Mouse (Mus musculus): ENCODE results near the gene Tmem54. TPM values are rescaled to one million over a fixed set of nuclear protein-coding genes. Genes with fewer than 3 reads are reported as not detected.

The Tmem54 gene
- polyA plus RNA-seq, 1 experiment from 2014 or later, result 1.9 TPM

GRCm38 (mm10) chr4:129122107-129122506 is 16.8 kb downstream of the Tmem54 start:
- no peak for ATAC-seq
- peaks cover 100% of the 10 kb centered on the region for H3K27me3 ChIP-seq (replicated peaks)

DNA sequence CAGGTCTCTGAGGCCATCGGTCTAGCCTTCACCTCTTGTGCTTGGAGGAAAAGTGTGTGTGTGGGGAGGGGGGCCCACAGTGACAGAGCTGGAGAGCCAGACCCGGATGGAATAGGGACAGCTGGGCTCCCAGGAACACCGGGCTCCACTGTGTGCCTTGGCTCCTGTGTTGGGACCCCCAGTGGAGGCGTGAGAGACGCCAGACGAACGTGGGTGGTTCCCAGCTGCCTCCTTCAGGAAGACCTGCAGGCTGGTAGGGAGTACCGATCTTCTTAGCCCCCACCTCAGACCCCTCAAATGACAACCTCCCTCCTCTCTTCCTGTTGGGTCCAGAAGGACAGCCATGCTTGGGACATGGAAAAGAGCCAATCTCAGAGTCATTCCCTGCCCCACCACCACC is 17.4 kb downstream of the Tmem54 start:
- Histone ChIP-seq H3K9me3 (replicated peaks) (no peaks in the 10 kb centered on the region), H3K4me1 (peaks cover 28% of the 10 kb centered on the region), H3K27ac (no peak overlapping the region), H3K9ac (no peak overlapping the region), H3K36me3 (no peaks in the 10 kb centered on the region), H3K4me3 (no peak overlapping the region), H3K4me2 (no peak overlapping the region), H3K27me3 (replicated peaks) (peaks cover 98% of the 10 kb centered on the region)
- no peak for ATAC-seq
- WGBS (ENCODE audit: insufficient replicate concordance), result 14% methylated on average over 8 of the region's 8 CpGs

More at GRCm38 (mm10) chr4:129122107-129122506, 16.8 kb downstream of the Tmem54 start:
- no peak overlapping the region for H3K9ac ChIP-seq
- 36% methylated on average over 9 of the region's 9 CpGs for WGBS (ENCODE audit: insufficient replicate concordance)
- H3K9me3 ChIP-seq (replicated peaks), result no peaks in the 10 kb centered on the region
- H3K27ac ChIP-seq, result no peak overlapping the region
- H3K4me1 ChIP-seq, result peaks cover 28% of the 10 kb centered on the region
- no peak overlapping the region for H3K4me2 ChIP-seq
- no peak overlapping the region for H3K4me3 ChIP-seq
- H3K36me3 ChIP-seq, result no peaks in the 10 kb centered on the region

DNA sequence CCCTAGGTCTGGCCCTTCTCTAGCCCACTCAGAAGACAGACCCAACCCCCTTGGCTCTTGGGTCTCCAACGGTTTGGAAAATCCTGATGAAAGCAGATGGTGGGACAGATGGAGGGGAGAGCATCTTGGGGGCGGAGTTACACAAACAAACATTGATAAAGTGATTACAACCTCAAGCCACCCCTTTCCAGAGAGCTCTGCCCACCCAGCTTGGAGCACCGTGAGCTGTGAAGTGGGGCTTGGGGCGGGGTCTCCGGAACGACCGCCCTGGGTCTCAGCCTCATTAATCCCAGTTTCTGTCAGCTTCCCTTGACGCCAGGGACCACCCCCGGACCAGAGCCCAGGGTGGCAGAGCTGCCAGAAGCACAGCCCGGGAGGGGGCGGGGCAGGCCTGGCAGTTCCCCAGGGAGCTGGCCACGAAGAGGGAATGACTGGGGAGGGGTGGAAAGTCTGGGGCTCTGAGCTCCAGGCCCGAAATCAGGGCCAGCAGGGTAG is 19.4 kb downstream of the Tmem54 start:
- Histone ChIP-seq H3K4me2 (peak overlapping the region; percentile 52; the same call in 1 of the 2 replicates), H3K36me3 (no peaks in the 10 kb centered on the region), H3K4me3 (no peak overlapping the region), H3K9ac (no peak overlapping the region), H3K9me3 (replicated peaks) (no peaks in the 10 kb centered on the region), H3K4me1 (peaks cover 33% of the 10 kb centered on the region), H3K27ac (no peak overlapping the region), H3K27me3 (replicated peaks) (peaks cover 97% of the 10 kb centered on the region)
- 12% methylated on average over 13 of the region's 13 CpGs for WGBS (ENCODE audit: insufficient replicate concordance)
- no peak for ATAC-seq

DNA sequence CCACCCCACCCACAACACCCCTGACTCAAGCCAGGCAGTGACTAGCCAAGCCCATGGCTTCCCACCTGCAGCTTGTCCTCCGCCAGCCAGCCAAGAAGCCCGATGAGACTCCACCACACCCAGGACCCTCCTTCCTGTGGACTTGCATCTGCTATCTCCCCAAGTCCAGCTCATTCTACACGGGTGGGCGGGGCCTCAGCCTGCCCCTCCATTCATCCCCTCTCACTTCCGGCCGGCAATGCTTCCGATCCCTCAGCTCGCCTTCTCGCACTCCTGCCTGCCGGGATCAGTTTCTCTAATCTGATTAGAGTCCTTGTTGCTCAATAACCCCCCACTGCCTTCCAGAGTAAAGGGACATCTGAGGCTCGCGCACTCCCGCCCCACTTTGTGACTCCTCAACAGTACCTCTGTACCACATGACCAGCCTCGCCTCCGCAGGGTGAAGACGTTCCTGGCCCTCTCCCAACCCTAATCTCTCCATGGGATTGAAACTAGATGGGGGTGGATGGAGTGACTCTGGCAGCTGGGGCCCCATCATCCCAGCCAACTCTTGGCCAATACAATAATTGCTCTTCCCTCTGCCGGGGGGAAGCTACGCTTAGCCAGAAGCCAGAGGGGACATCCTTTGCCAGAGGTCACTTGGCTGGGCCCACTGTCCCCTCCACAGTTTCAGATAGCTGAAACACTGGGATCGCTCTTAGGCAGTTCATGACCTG is 20.5 kb downstream of the Tmem54 start:
- Histone ChIP-seq H3K27me3 (replicated peaks) (peaks cover 94% of the 10 kb centered on the region), H3K4me3 (peak overlapping the region; percentile 24; the same call in 1 of the 2 replicates), H3K4me1 (peaks cover 41% of the 10 kb centered on the region), H3K4me2 (peak overlapping the region; percentile 52), H3K9ac (0 out of 2 replicates have a peak overlapping the region, but pooled peaks have one; percentile 12), H3K27ac (0 out of 2 replicates have a peak overlapping the region, but pooled peaks have one; percentile 4), H3K9me3 (replicated peaks) (no peaks in the 10 kb centered on the region), H3K36me3 (no peaks in the 10 kb centered on the region)
- 8% methylated on average over 19 of the region's 19 CpGs for WGBS (ENCODE audit: insufficient replicate concordance)
- ATAC-seq, result 0 out of 2 replicates have a peak, but pooled peaks have one; percentile 6

DNA sequence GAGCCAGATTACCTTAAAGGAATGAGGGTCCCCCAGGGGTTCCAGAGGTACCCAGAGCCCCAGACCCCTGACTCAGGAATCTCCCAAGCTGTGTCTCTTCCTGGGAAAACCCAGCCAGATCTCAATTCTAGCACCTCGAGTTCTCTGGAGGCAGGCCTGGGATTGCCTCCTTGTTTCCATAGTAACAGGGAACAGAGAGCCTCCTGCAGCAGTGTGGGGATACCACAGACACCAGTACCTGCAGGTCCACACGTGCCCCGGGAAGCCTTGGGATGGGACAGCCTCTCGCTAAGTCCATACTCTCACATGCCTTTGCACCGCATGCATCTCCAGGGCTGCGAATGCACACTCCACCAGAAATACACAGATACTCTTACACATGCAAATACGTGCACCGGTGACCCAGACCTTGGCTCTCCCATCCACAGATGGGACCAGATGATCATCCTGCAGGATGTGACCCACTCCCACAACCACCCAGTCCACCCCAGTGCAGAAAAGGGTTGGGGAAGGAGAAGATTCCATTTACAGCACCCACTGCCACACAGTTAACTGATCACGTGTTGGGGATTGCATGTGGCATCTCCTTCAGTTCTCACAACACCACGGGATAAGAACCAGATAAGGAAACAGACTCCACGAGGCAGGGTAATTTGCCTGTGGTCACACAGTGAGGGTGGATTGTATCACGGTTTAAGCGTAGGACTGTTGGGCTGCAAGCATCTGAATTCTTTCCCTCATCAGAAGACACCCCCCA is 23.4 kb downstream of the Tmem54 start:
- ATAC-seq, result no peak
- H3K9ac ChIP-seq, result no peak overlapping the region
- no peaks in the 10 kb centered on the region for H3K36me3 ChIP-seq
- WGBS (ENCODE audit: insufficient replicate concordance), result 50% methylated on average over 13 of the region's 13 CpGs
- no peak overlapping the region for H3K4me3 ChIP-seq
- H3K4me1 ChIP-seq, result peaks cover 39% of the 10 kb centered on the region
- H3K27ac ChIP-seq, result no peak overlapping the region
- peaks cover 94% of the 10 kb centered on the region for H3K27me3 ChIP-seq (replicated peaks)
- H3K4me2 ChIP-seq, result no peak overlapping the region
- no peaks in the 10 kb centered on the region for H3K9me3 ChIP-seq (replicated peaks)

DNA sequence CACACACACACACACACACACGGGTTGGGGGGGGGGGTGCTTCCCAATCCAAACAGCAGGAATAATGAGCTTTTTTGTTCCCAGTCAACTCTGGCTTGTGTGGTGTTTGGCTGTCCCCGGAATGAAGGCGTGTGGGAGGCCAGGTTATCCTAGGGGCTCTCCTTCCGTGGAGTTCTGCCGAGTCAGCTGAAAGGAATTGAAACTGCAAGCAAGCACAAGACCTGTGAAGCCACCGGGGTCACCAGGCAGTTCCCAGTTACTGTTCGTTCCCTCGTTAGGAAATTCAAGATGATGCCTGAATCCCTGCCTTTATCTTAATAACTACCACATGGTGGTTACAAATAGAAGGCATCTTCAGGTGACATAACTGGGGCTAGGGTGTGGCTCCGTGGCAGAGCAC is 24.0 kb downstream of the Tmem54 start:
- peaks cover 39% of the 10 kb centered on the region for H3K4me1 ChIP-seq
- WGBS (ENCODE audit: insufficient replicate concordance), result 48% methylated on average over 9 of the region's 9 CpGs

GRCm38 (mm10) chr4:129130149-129130548 is 24.8 kb downstream of the Tmem54 start:
- H3K9me3 ChIP-seq (replicated peaks), result no peaks in the 10 kb centered on the region
- no peak overlapping the region for H3K27ac ChIP-seq
- H3K27me3 ChIP-seq (replicated peaks), result peaks cover 93% of the 10 kb centered on the region
- 0 out of 2 replicates have a peak overlapping the region, but pooled peaks have one; percentile 5 for H3K9ac ChIP-seq
- H3K4me2 ChIP-seq, result peak overlapping the region; percentile 52
- no peak for ATAC-seq
- peaks cover 35% of the 10 kb centered on the region for H3K4me1 ChIP-seq
- no peaks in the 10 kb centered on the region for H3K36me3 ChIP-seq
- WGBS (ENCODE audit: insufficient replicate concordance), result 3% methylated on average over 8 of the region's 8 CpGs
- no peak overlapping the region for H3K4me3 ChIP-seq

More for the DNA sequence above, 24.0 kb downstream of the Tmem54 start:
- no peak overlapping the region for H3K4me2 ChIP-seq
- H3K27ac ChIP-seq, result no peak overlapping the region
- no peaks in the 10 kb centered on the region for H3K9me3 ChIP-seq (replicated peaks)
- no peak for ATAC-seq
- peaks cover 93% of the 10 kb centered on the region for H3K27me3 ChIP-seq (replicated peaks)
- H3K9ac ChIP-seq, result no peak overlapping the region
- no peaks in the 10 kb centered on the region for H3K36me3 ChIP-seq
- no peak overlapping the region for H3K4me3 ChIP-seq

DNA sequence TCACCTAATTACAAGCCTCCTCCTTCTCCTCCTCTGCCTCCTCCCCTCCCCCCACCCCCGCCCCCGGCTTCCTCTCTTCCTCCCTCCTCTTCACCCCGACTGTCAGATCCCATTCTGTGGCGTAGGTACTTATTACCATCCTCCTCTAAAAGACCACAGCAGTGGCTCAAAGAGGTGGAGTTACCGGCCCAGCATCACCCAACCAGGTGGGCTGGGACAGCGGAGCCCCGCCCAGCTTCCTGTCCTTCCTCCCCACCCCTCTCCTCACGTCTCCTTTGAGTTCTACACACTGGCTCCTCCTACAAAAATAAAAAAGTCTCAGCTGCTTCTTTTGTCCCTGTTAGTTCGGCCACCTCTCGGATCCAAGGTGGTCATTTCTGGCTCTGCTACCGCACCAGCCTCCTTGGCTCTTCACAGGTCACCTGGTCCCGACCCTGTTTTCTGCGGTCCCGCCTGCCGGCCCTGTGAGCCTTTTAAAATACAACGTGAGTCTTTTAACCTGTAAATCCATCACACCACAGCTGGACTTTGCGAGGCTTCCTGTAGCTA is 25.5 kb downstream of the Tmem54 start:
- no peaks in the 10 kb centered on the region for H3K9me3 ChIP-seq (replicated peaks)
- peak overlapping the region; percentile 52 for H3K4me2 ChIP-seq
- 0 out of 2 replicates have a peak, but pooled peaks have one; percentile 25 for ATAC-seq
- WGBS (ENCODE audit: insufficient replicate concordance), result 5% methylated on average over 17 of the region's 17 CpGs
- H3K4me3 ChIP-seq, result peak overlapping the region; percentile 21
- peaks cover 93% of the 10 kb centered on the region for H3K27me3 ChIP-seq (replicated peaks)
- H3K27ac ChIP-seq, result no peak overlapping the region
- no peak overlapping the region for H3K9ac ChIP-seq
- no peaks in the 10 kb centered on the region for H3K36me3 ChIP-seq
- H3K4me1 ChIP-seq, result peaks cover 28% of the 10 kb centered on the region

GRCm38 (mm10) chr4:129134799-129135585 is 29.6 kb downstream of the Tmem54 start:
- Histone ChIP-seq H3K4me2 (peak overlapping the region; percentile 44), H3K4me3 (no peak overlapping the region), H3K4me1 (peaks cover 54% of the 10 kb centered on the region), H3K9me3 (replicated peaks) (no peaks in the 10 kb centered on the region), H3K9ac (no peak overlapping the region), H3K27me3 (replicated peaks) (peaks cover 92% of the 10 kb centered on the region), H3K36me3 (no peaks in the 10 kb centered on the region), H3K27ac (no peak overlapping the region)
- no peak for ATAC-seq
- WGBS (ENCODE audit: insufficient replicate concordance), result 5% methylated on average over 15 of the region's 15 CpGs

DNA sequence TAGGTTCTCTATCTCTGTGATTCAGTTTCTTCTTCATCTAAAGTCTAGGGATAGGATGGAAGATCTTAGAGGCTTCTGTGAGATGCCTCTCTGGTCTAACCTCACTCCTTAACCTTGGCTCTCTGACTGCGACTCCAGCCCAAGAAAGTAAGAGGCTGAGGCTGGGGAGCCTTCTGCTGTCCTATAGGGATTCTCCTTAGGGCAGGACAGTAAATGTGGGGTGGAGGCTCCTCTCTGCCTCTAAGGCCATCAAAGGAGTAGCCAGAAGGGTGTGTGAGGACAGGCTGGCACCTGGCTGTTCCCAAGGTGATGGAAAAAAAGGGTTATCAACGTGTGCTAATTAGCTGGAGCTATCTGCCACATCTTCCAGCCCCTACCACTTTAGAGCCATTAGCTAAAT is 30.3 kb downstream of the Tmem54 start:
- ATAC-seq, result no peak
- WGBS (ENCODE audit: insufficient replicate concordance), result 40% methylated on average over 2 of the region's 2 CpGs
- Histone ChIP-seq H3K27me3 (replicated peaks) (peaks cover 87% of the 10 kb centered on the region), H3K36me3 (no peaks in the 10 kb centered on the region), H3K9me3 (replicated peaks) (no peaks in the 10 kb centered on the region), H3K4me3 (0 out of 2 replicates have a peak overlapping the region, but pooled peaks have one; percentile 59), H3K4me2 (no peak overlapping the region), H3K4me1 (peaks cover 54% of the 10 kb centered on the region), H3K9ac (no peak overlapping the region), H3K27ac (no peak overlapping the region)

DNA sequence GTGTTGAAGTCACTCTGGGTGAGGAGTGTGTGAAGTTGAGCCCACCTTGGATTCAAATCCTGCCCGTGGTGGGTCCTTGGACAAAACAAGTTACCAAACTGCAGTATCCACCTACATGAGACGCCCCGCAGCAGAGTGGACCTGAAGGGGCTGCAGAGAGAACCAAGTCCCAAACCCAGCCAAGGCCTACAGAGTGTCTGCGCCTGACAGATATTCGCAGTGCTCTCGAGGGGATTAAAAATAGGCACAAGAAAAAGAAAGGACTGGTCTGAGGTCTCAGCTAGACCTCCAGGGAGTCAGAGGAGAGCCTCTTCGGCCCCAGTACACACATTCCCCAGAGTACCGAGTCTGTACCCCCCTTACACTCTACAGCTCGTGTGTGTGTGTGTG is 30.8 kb downstream of the Tmem54 start:
- no peaks in the 10 kb centered on the region for H3K9me3 ChIP-seq (replicated peaks)
- ATAC-seq, result no peak
- no peaks in the 10 kb centered on the region for H3K36me3 ChIP-seq
- peaks cover 82% of the 10 kb centered on the region for H3K27me3 ChIP-seq (replicated peaks)
- 34% methylated on average over 9 of the region's 9 CpGs for whole genome bisulfite sequencing (ENCODE audit: insufficient replicate concordance)
- peaks cover 54% of the 10 kb centered on the region for H3K4me1 ChIP-seq
- peak overlapping the region; percentile 74 for H3K4me2 ChIP-seq
- H3K27ac ChIP-seq, result no peak overlapping the region
- H3K9ac ChIP-seq, result no peak overlapping the region
- peak overlapping the region; percentile 59 for H3K4me3 ChIP-seq
